Mouse (Mus musculus) ZHBTc4 (cell line): Measurements from ENCODE around the gene Sirt2.

Experiments used
- DNase-seq: peaks from one replicate; pipeline ENCODE4 v3.0.0-alpha.2; 2011; ENCODE audit warnings: low read depth, low spot score

Gene Sirt2

DNA sequence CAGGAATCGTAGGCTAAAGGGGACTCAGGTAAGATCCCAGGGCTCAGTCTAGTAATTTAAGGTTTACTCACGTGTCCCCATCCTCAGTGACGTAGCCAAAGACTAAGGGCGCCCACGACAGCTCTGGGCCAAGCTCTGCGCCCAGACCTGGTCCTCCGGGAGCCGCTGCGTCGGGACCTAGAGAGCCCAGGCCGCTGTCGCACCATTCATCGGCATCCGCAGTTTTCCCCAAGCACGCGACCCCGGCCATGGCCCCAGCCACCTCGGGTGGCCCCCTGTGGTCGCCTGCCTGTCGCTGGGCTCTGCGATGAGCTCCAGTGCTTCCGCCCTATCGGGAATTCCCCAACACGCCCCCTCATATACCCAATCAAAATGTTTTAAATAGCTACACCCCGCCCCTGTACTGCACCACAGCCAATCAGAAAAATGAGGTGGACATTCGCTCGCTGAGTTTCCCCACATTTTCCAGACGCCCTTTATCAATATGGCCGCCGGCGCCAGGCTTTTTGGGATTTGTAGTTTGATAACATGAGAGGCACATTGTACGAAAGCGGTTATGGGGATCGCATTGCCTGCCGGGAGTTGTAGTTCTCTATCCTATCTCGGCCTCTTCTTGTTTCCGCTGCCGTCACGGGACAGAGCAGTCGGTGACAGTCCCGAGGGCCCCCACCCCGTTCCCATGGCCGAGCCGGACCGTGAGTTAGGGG is at the start of gene Sirt2:
Gene Sirt2, plus strand, starts transcription at position 563 of the 707 bp plus-strand sequence.
- peak; percentile 99 for DNase-seq

DNA sequence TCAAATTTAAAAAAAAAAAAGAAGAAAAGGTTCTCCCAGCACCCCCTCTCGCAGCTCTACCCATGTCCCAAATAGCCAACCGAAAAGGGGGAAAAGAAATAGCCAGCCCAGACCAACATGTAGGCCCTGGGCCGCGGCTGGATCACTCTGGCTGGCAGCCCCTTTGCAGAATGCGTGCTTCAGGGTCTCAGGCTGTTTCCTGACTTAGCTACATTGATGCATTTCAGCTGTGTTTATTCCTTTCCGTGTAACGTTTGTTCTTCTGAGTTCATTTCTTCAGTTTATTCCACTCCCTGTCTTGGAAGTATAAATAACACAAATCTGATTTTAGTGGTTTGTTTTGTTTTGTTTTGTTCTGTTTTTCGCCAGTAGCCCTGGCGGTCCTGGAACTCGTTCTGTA is 48.8 kb upstream of the Sirt2 start:
- DNase-seq: no peak

DNA sequence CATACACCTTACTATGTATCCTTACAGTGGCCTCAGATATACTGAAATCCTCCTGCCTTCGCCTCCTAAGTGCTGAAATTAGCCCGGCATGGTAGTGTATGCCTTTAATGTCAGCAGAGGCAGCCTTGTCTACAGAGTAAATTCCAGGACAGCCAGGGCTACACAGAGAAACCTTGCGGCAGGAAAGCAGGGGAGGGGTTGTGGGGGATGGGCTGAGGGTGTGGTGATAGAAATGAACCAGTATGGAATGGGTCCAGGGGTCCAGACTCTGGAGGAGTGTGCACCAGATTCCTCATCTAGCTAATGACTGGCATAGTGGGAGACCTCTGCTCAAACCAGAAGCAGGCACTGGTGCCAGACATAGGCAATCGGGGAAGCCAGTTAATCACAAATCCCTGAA is 47.4 kb upstream of the Sirt2 start:
- peak; percentile 72 for DNase-seq

- peak; percentile 21 for DNase-seq
These were observed 46.9 kb upstream of the Sirt2 start for GRCm38 (mm10) chr7:28719650-28720049.

- no peak for DNase-seq
These were observed 45.6 kb upstream of the Sirt2 start for GRCm38 (mm10) chr7:28720753-28721537.

- DNase-seq: peak; percentile 59
These were observed 44.5 kb upstream of the Sirt2 start for GRCm38 (mm10) chr7:28722079-28722478.

DNA sequence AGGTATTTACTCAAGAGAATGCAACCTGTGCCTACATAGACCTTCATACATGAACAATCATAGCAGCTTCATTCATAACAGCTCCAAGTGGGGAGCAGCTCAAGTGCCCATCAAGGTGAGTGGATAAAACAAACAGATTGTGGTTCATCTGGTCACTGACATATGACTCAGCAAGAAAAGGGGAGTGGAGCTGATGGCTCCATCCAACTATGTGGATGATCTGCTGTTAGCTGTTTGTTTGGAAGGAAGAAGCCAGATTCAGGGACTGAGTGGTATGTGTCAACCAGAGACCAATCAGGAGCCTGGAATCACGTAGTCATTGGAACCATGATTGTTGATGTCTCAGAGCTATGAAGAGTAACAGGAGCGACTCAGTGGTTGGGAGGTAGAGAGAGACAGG is 41.9 kb upstream of the Sirt2 start:
- DNase-seq: peak; percentile 50

DNA sequence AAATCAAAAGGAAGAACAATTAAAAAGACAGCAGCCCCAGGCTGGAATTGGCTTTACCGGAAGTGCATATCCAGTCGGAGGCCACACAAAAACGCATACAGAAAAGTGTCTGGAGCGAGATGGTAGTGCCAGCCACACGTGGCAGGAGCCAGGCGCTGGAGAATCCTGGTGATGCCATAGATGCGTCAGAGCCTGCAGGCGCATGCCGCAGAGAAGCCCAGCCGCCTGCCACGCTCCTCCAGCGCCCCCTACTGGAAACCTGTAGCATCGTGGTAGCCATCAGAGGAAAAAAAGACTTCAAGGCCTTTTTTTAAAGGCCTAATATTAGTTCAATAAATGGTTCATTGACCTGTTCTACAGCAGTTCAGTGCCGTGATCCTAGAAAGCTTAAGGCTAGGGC is 39.9 kb upstream of the Sirt2 start:
- peak; percentile 86 for DNase-seq

DNA sequence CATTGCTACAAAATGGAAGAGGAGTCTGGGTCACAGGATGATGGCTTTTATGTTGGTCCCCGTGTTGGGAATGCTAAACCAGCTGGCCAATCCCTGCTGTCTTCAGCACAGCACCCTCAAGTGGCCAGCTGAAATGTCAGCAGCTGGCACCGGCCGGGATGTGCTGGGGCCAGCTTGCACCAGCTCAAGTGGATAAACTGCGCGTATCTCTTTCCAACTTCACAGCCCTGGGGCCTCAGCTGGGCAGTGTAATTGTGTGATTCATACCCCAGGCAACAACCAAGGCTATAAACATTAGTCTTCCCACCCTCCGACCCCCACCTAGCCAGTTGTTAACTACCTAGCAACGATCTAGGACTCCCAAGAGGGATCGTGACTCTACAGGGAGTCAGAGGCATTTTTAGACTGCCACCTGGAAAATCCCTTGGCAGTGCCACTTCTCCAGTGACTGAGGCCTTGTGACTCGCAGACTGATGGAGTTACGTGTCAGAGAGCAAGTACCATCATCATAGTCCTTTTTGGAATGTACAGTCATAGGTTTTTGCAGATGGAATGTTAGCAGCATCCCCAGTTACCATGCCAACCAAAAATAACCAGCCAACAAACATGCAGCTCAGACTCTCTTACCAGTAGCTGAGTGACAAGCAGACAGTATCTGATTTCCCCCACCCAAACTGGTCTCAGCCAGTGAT is 38.7 kb upstream of the Sirt2 start:
- DNase-seq: peak; percentile 50

DNA sequence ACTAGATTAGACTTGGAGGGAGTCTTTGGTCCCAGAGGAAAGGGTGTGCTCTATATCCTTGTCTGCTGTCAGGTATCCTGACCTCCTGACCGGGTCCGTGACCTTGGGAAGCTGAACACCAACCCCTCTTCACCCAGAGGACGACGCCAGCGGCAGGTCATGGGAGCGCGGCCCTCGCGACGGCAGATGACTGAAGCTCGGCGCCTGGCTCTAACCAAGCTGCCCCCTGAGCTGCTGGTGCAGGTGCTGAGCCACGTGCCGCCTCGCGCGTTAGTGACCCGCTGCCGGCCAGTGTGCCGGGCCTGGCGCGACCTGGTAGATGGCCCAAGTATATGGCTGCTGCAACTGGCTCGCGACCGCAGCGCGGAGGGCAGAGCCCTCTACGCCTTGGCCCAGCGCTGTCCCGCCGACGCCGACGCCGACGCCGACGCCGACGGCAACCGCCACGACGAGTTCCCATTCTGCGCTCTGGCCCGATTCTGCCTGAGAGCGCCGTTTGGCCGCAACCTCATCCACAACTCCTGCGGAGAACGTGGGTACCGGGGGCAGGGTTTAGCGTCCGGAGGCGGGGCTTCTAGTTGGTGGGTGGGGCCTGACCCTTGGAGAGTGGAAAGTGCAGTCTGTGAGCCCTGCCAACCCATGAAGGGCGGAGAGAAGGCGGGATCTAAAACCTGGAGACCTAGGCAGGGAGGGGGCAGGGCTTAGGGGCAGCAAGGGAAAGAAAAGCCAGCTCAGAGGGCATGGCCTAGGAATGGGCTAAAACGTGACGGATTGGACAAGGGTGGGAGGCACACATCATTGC is 34.0 kb upstream of the Sirt2 start:
- peak; percentile 98 for DNase-seq

GRCm38 (mm10) chr7:28733211-28733610 is 33.3 kb upstream of the Sirt2 start:
- no peak for DNase-seq

GRCm38 (mm10) chr7:28735701-28736100 is 30.8 kb upstream of the Sirt2 start:
- peak; percentile 94 for DNase-seq

GRCm38 (mm10) chr7:28739829-28740228 is 26.7 kb upstream of the Sirt2 start:
- DNase-seq: peak; percentile 41

GRCm38 (mm10) chr7:28740949-28741348 is 25.6 kb upstream of the Sirt2 start:
- no peak for DNase-seq

DNA sequence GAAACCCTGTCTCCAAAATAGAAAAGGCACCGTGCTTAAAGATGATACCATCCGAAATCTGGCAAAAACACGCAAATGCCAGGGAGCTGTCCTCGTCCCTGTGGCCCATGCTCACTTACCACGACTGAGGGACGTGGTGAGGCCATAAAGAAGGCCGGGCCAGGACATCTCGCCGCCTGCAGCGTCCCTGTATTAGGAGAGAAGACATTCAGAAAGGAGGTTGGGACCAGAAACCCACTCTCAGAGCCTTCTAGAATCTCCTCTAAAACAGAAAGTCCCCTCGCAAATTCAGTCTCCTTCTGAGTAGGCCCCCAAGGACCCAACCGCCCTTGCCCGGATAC is 25.2 kb upstream of the Sirt2 start:
- DNase-seq: no peak

GRCm38 (mm10) chr7:28741709-28742438 is 24.7 kb upstream of the Sirt2 start, which contains the start of the genes Mrps12 and Sars2:
Mrps12 (minus strand) TSS chr7:28741820.
Sars2 (plus strand) TSS chr7:28741992.
- peak; percentile 99 for DNase-seq

- no peak for DNase-seq
These were observed 16.6 kb upstream of the Sirt2 start for GRCm38 (mm10) chr7:28749935-28750334.

DNA sequence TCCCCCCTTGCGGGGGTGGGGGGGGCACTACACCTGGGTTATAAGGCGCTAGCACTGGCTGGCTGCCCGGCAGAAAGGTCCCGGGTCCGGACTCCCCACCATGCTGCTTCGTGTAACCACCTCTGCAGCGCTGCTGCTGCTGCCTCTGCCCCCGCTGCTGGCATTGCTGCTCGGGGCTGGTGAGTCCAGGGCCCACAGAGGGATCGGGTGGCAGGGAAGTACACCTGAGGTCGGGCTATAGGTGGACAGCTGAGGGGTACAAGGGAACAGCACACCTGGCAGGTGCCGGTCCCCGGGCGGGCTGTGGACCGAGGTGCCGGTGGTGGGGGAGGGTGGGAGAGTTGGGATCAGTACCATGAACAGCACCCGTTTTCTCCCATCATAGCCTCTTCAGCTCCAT is 10.5 kb upstream of the Sirt2 start, which contains the start of gene Ccer2:
Gene Ccer2, plus strand, starts transcription at position 96 of the 400 bp plus-strand sequence.
- DNase-seq: no peak

GRCm38 (mm10) chr7:28758623-28759022 is 7.9 kb upstream of the Sirt2 start:
- peak; percentile 57 for DNase-seq

DNA sequence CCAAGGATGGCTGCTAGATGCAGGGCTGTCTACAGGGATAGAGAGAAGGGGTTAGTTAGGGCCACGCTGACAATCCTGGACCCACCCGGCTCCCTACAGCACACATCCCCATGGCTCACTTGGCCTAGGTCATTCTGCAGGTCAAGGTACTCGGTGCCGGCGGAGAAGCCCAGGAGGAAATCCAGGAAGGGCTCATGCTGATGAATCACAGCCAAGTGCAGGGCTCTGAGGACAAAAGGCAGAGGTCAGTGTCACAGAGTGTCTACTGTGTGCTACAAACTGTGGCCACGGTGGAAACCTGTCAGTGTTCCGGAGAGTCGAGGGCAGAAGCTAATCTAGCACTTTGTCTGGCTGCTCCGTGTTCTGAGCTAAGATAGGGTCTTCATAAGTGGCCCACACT is 4.6 kb upstream of the Sirt2 start:
- DNase-seq: no peak

DNA sequence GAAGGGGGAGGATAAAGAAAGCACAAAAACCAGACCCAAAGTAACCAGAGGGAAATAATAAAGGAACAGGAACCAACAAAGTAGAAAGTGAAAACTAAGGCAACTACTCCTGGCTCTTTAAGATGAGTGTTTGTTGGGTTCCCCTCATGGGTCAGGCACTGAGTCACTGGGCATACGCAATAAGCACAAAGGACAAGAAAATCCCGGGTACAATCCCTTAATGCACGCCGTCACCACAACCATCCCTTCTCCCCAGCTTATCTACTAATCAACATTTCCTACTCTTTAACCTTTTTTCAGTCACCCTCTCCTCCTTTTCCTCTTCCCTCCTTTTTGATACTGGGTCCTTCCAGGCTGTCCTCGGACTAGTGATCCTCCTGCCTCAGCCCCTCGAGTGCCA is 1.3 kb upstream of the Sirt2 start:
- DNase-seq: no peak
